Mouse (Mus musculus) forebrain, postnatal 0 days (tissue): Measurements from ENCODE around the gene Ncoa3. TPM values are rescaled to one million over a fixed set of nuclear protein-coding genes. Genes with fewer than 3 reads are reported as not detected.

Experiments used
- ATAC-seq: fragments of 200-750 bp; cut with Nextera tagmentation; 2 replicates; pipeline ENCODE4 v1.8.0; 2017; ENCODE audit warnings: mild to moderate bottlenecking, moderate library complexity
- DNase-seq: peaks from one replicate; pipeline ENCODE4 v3.0.0-alpha.2; 2015
- H3K27ac ChIP-seq: fragments of 300-500 bp; sonication (generic); 2 replicates; pipeline ENCODE4 v1.5.1; 2014; ENCODE audit warnings: low read depth, mild to moderate bottlenecking, antibody characterized with exemption, low read length, moderate library complexity, mixed read lengths
- H3K27me3 ChIP-seq: fragments of 300-500 bp; sonication (generic); 2 replicates; pipeline ENCODE4 v1.6.1; 2014; ENCODE audit warnings: mild to moderate bottlenecking, low read length, mixed read lengths; ENCODE audit not compliant: insufficient read depth
- H3K36me3 ChIP-seq: fragments of 300-500 bp; sonication (generic); 2 replicates; pipeline ENCODE4 v1.6.1; 2014; ENCODE audit warnings: mild to moderate bottlenecking, moderate library complexity; ENCODE audit not compliant: insufficient read depth
- H3K4me1 ChIP-seq: fragments of 300-500 bp; sonication (generic); 2 replicates; pipeline ENCODE4 v1.6.1; 2014; ENCODE audit warnings: antibody characterized with exemption; ENCODE audit not compliant: insufficient read depth
- H3K4me2 ChIP-seq: fragments of 300-500 bp; sonication (generic); 2 replicates; pipeline ENCODE4 v1.6.1; 2014; ENCODE audit warnings: low read depth, mild to moderate bottlenecking, moderate library complexity
- H3K4me3 ChIP-seq: fragments of 300-500 bp; sonication (generic); 2 replicates; pipeline ENCODE4 v1.5.1; 2014; ENCODE audit warnings: low read depth, low read length, mixed read lengths
- H3K9ac ChIP-seq: fragments of 300-500 bp; sonication (generic); 2 replicates; pipeline ENCODE4 v1.6.1; 2014; ENCODE audit warnings: mild to moderate bottlenecking
- H3K9me3 ChIP-seq: fragments of 300-500 bp; sonication (generic); 2 replicates; pipeline ENCODE4 v1.6.1; 2016; ENCODE audit warnings: low read length
- CTCF ChIP-seq: sonication (generic); IDR thresholded peaks from 2 replicates; pipeline ENCODE4 v1.5.1; 2016; ENCODE audit warnings: antibody characterized with exemption, control low read depth, low read depth
- WGBS: fragments of 180-500 bp; shearing (Covaris S2); extraction: QIAGEN DNeasy Blood & Tissue Kit; methylation state at CpG from one replicate; pipeline ENCODE4 v1.1.7; 2014; 5-methylcytosine and 5-hydroxymethylcytosine counted together
- polyA plus RNA-seq: library from polyadenylated mRNA; unstranded; fragments of >200 nt; fragmentation: Nextera tagmentation; extraction: Ambion mirVana; gene quantifications from 2 replicates; pipeline ENCODE4 v1.2.1, GENCODE M21; 2015
- total RNA-seq: library from RNA; depleted of rRNA; stranded (reverse); fragments of >200 nt; gene quantifications from 2 replicates; pipeline ENCODE4 v1.2.3, GENCODE M21; 2014

Ncoa3 gene
- total and polyA plus RNA-seq, 2 experiments from 2014 or later: 9.8 to 24.1 TPM

DNA sequence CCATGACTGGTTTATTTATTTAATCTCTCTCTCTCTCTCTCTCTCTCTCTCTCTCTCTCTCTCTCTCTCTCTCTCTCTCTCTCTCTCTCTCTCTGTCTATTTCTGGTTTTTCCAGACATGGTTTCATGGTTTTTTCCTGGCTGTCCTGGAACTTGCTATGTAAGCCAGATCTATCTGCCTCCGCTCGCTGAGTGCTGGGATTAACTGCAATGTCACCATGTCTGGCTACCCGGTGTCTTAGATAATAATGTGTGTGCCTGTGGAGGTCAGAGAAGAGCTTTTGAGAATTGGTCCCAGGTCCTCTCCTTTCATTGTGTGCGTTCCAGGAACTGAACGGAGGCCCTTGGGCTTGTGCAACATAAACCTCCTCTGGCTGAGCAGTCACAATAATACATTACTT is 29.6 kb upstream of the Ncoa3 start:
- H3K4me3 ChIP-seq: no peak overlapping the region
- no peaks in the 10 kb centered on the region for H3K27me3 ChIP-seq
- H3K27ac ChIP-seq: no peak overlapping the region
- H3K9ac ChIP-seq: no peak overlapping the region
- no peak for TF ChIP-seq CTCF
- DNase-seq (no peak), ATAC-seq (no peak)
- H3K4me1 ChIP-seq: no peaks in the 10 kb centered on the region
- 78% methylated on average over 5 of the region's 5 CpGs for WGBS
- no peaks in the 10 kb centered on the region for H3K36me3 ChIP-seq
- H3K9me3 ChIP-seq: no peaks in the 10 kb centered on the region
- no peak overlapping the region for H3K4me2 ChIP-seq

DNA sequence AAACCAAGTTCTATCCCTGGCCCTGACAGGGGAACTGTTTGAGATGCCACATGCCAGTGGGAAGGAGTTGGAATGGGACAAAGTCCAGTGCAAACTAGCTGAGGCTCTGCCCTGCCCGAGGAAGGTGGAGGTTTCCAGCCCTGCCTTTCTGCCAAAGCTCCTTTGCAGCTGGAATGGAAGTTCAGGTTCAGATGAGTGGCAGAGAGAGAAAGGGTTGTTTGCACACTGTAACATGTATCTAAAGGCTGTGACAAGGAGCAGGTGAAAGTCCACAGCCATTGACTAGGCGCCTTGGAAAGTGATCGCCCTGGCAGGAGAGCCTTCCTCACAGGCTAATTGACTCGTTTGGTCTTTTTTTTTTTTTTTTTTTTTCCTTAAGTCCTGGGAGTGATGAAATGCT is 28.3 kb upstream of the Ncoa3 start:
- Histone ChIP-seq H3K27ac (no peak overlapping the region), H3K27me3 (no peaks in the 10 kb centered on the region), H3K4me3 (no peak overlapping the region), H3K9ac (no peak overlapping the region), H3K36me3 (no peaks in the 10 kb centered on the region), H3K4me2 (no peak overlapping the region), H3K4me1 (no peaks in the 10 kb centered on the region), H3K9me3 (no peaks in the 10 kb centered on the region)
- 8% methylated on average over 4 of the region's 4 CpGs for WGBS
- DNase-seq: no peak
- TF ChIP-seq CTCF: no peak
- no peak for ATAC-seq

DNA sequence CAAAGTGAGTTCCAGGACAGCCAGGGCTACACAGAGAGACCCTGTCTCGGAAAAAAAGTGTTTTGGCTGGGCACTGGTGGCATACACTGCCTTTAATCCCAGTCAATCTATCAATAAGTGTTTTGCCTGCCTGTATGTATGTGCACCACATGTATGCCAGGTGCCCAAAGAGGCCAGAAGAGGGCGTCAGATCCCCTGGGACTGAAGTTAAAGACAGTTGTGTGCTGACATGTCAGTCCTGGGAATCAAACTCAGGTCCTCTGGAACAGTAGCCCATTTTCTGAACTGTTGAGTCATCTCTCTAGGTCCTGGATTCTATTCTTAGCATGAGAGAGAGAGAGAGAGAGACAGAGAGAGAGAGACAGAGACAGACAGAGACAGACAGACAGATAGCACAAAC is 25.4 kb upstream of the Ncoa3 start:
- ATAC-seq: no peak
- TF ChIP-seq CTCF: no peak
- no peak overlapping the region for H3K27ac ChIP-seq

DNA sequence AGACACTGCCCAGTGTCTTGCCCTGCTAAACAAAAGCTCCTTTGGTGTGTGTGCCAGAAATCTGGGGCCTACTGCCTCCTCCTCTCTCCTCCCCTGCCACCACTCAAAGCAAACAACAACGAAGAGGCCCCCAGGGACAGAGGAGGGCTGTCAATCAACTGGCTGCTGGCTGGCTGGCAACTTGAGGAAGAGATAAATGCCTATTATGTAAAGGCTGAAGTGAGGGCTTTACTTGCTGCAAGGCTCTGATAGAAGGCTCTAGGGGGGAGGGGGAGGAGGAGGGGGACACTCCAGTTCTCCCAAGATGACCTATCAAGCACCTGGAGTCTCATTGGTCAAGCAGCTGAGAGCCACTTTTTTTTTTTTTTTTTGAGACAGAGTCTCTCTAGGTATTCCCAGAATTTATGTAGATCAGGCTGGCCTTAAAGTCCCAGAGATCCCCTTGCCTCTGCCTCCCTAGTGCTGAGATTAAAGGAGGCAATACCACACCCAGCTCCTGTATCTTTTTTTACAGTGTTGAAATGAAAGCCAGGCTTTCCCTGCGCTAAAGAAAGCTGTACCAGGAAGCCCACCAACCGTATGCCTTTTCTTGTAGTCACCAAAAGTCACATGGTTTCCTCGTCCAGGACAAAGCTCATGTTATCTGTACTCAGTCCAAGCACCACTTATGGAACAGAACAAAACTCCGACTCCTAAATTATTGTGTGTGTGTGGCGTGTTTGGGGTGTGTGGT is 24.4 kb upstream of the Ncoa3 start:
- DNase-seq (peak; percentile 21), ATAC-seq (peak; percentile 27; the same call in 1 of the 2 replicates)
- Histone ChIP-seq H3K4me2 (no peak overlapping the region), H3K36me3 (no peaks in the 10 kb centered on the region), H3K4me3 (no peak overlapping the region), H3K27me3 (no peaks in the 10 kb centered on the region), H3K9ac (no peak overlapping the region), H3K27ac (no peak overlapping the region), H3K9me3 (no peaks in the 10 kb centered on the region), H3K4me1 (no peaks in the 10 kb centered on the region)
- 58% methylated on average over 6 of the region's 6 CpGs for WGBS
- TF ChIP-seq CTCF: no peak

More for the DNA sequence above, 25.4 kb upstream of the Ncoa3 start:
- Histone ChIP-seq H3K27me3 (no peaks in the 10 kb centered on the region), H3K9me3 (no peaks in the 10 kb centered on the region), H3K9ac (no peak overlapping the region), H3K4me3 (no peak overlapping the region), H3K36me3 (no peaks in the 10 kb centered on the region), H3K4me2 (no peak overlapping the region), H3K4me1 (no peaks in the 10 kb centered on the region)
- 86% methylated on average over 2 of the region's 2 CpGs for WGBS
- DNase-seq: no peak

DNA sequence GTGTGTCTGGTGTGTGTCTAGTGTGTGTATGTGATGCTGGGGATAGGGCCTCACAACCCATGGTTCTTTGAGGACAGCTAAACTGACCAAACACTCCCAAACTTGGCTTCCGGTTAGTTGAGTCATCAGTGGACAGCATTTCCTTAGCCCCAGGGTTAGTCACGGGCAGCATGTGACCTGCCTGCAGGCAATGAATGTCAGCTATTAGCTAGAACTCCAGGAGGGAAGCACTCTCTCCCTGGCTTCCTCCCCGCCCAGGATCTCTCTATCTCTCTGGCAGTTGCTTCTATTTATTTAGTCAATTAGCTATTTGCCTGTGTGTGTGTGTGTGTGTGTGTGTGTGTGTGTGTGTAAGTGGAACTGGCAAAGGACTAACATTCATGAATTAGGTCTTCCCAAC is 23.6 kb upstream of the Ncoa3 start:
- TF ChIP-seq CTCF: no peak
- no peak for DNase-seq
- Histone ChIP-seq H3K9ac (no peak overlapping the region), H3K4me1 (no peaks in the 10 kb centered on the region), H3K4me2 (no peak overlapping the region), H3K9me3 (no peaks in the 10 kb centered on the region), H3K4me3 (no peak overlapping the region), H3K27me3 (no peaks in the 10 kb centered on the region), H3K36me3 (no peaks in the 10 kb centered on the region), H3K27ac (no peak overlapping the region)
- no peak for ATAC-seq
- WGBS: 45% methylated on average over 3 of the region's 3 CpGs

DNA sequence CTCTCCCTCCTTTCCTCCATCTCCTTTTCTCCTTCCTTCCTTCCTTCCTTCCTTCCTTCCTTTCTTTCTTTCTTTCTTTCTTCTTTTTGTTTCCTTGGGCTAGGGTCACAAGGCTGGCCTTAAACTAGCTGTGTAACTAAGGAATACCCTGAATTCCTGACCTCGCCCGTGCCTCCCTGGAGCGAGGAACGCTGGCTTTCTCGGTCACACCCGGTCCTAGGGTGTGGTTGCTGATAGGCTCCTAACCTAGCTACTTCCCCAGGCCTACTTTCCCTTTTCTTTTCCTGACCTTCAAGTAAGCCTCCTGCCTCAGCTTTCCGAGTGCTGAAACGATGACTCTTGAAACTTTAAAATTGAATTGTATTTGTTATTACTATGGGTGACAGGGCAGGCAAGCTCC is 23.0 kb upstream of the Ncoa3 start:
- Histone ChIP-seq H3K4me3 (no peak overlapping the region), H3K9me3 (no peaks in the 10 kb centered on the region), H3K27ac (no peak overlapping the region), H3K9ac (no peak overlapping the region), H3K36me3 (no peaks in the 10 kb centered on the region), H3K27me3 (no peaks in the 10 kb centered on the region), H3K4me2 (no peak overlapping the region), H3K4me1 (no peaks in the 10 kb centered on the region)
- DNase-seq (no peak), ATAC-seq (no peak)
- WGBS: 75% methylated on average over 8 of the region's 8 CpGs
- no peak for TF ChIP-seq CTCF

DNA sequence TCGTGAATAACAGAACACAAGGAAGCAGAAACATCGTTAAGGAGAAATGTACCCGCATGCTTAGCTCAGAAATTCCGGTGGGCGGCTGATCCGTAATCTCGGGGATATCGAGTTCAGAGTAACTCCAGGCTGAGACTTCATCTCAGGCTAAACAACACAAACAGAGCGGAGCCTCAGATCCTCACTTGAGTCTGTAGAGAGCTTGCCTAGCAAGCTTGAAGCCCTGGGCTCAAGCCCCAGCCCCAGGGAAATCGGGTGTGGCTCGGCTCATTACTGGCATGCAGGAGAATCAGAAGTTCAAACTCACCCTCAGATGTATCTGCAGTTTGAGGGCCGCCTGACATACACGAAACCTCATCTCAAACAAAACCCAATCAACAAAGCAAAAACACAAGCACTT is 22.5 kb upstream of the Ncoa3 start:
- 83% methylated on average over 13 of the region's 13 CpGs for WGBS
- Histone ChIP-seq H3K4me1 (no peaks in the 10 kb centered on the region), H3K4me2 (no peak overlapping the region), H3K36me3 (no peaks in the 10 kb centered on the region), H3K27ac (no peak overlapping the region), H3K9ac (no peak overlapping the region), H3K9me3 (no peaks in the 10 kb centered on the region), H3K27me3 (no peaks in the 10 kb centered on the region), H3K4me3 (no peak overlapping the region)
- DNase-seq (no peak), ATAC-seq (no peak)
- TF ChIP-seq CTCF: no peak
